Mouse (Mus musculus): ENCODE measurements around the gene Bcam.

GRCm38 (mm10) chr7:19724167-19724566, 46.6 kb downstream of the Bcam start:
- TF ChIP-seq CTCF (IDR thresholded peaks at IDR 0.05 in 2 of 3, conservative IDR thresholded peaks at IDR 0.05 in 1 of 3; ENCODE audit: control insufficient read depth in 1 of 3, insufficient read depth in 1 of 3, low read depth in 2 of 3, low read length in 3 of 3, poor library complexity in 1 of 3, severe bottlenecking in 1 of 3) (no peak), ZC3H11A (IDR thresholded peaks at IDR 0.05; ENCODE audit: low read depth, low read length) (no peak), EP300 (IDR thresholded peaks at IDR 0.05; ENCODE audit: low read depth in 1 of 2, low read length in 2 of 2) (no peak), BHLHE40 (IDR thresholded peaks at IDR 0.05; ENCODE audit: borderline replicate concordance, low read depth, low read length) (no peak), POLR2A (IDR thresholded peaks at IDR 0.05; ENCODE audit: control insufficient read depth in 1 of 2, insufficient read depth in 1 of 2, low read depth in 1 of 2, low read length in 2 of 2, poor library complexity in 1 of 2) (no peak), GATA1 (IDR thresholded peaks at IDR 0.05; ENCODE audit: low read depth, low read length) (no peak), MAFK (IDR thresholded peaks at IDR 0.05; ENCODE audit: borderline replicate concordance, low read depth, low read length) (no peak), KAT2A (conservative IDR thresholded peaks at IDR 0.05; ENCODE audit: low read depth, low read length) (no peak), TCF12 (IDR thresholded peaks at IDR 0.05; ENCODE audit: low read depth, low read length) (no peak), USF1 (IDR thresholded peaks at IDR 0.05; ENCODE audit: low read depth, low read length) (no peak)
